Mouse (Mus musculus) natural killer cell, adult 2 months (primary cell): ENCODE measurements around the gene Fam129a.

Source experiments
- DNase-seq, 2 experiments: peaks; one replicate each; pipeline ENCODE4 v3.0.0; 2022; ENCODE audit warnings: low spot score in 2 of 2

Gene Fam129a

DNA sequence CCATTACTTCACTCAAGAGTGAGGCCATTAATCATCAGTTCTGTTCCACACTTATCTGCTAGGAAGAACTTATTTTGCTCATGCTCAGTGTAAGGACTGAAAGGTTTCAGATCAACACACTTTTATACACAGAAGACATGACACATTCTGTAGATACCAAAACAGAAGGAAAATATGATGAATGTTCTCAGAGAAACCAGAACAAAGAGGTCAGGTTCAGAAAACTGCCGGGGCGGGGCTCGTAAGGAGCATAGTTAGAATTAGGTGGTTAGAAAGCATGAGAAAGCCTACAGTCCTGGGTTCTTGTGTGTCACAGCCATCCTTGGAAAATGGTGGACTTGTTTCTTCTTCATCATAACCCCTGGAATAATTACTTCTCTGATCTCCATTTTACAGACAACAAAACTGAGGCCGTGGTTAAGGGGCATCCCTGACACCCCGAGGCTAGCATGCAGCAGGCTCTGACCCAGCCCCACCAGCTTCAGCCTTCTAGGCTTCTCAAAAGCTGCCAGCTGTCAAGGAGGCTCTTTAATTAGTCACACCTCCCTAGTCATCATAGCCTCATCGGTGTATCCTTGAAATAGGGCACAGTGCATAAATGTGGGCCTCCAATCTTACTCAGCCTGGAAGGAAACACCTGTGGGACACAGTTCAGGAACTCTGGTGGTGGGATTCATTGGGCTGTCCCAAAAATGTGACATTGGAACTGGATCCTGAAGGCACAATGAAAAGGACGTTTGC, 127.1 kb downstream of the Fam129a start:
- no peak for DNase-seq

DNA sequence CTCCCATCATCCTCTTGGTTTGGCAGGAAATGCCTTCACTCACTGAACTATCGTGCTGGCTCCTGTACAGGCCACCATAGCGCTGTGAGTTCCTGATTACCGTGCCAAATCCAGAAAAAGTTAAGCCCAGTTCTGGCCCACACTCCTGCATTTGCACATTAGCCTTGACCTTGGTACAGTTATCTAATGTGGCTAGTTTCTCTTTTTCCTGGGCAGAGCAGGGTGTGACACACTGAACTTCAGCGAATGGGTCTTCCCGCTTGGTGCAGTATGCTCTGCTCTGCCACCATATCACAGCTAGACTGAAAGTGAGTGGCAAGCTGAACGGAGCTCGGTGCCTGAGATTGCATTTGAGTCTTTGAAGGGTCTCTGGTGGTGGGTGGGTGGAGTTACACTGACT, 128.4 kb downstream of the Fam129a start:
- DNase-seq: no peak

DNA sequence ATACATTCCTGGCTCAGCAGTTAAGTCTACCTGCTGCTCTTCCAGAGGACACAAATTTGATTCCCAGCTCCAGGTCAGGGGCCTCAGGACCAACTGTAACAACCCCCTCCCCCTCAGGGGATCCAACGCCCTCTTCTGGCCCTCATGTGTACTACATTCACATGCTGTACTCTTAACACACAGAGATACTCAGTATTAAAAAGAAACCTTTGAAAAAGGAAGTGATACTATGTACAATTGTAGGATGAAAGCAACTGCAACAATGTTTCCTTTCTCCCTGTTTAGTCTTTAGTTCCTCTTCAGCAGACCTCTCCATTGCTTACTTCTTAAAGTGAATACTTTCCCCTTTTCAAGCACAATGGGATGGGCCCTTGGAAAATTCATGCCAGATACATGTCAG, 131.8 kb downstream of the Fam129a start:
- no peak for DNase-seq

- peak; percentile 69 to 73 for DNase-seq
These were observed 134.9 kb downstream of the Fam129a start for GRCm38 (mm10) chr1:151705723-151706396.

DNA sequence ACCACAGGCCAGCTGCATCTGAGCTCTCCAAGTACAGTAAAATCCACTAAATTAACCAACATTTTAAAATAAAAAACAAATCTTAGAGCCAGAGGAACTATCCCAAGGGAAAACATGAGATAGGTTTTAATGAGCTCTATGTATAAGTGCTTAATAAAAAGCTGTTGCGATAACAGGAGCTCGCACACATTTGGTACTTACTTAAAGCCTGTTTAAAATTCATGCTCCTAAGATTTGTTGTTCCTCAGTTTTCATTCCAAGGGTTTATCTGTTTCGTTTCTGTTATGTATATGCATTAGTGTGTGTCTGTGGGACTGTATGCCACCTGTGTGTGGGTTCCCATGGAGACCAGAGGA, 135.4 kb downstream of the Fam129a start:
- no peak for DNase-seq

GRCm38 (mm10) chr1:151708966-151709733, 138.2 kb downstream of the Fam129a start:
- no peak for DNase-seq

DNA sequence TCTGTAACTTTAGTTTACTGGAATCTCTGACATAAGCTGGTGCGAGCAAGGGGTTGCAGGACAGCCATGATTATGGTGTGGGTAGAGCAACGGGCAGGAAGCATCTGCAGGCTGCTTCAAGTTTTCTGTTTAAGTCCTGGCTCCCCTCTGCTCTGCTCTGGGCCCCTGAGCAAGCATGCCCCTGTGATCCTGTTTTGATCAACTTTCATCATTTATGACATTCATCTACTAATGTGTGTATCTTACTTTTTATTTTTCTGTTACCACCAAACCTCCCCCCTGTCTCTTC, 138.7 kb downstream of the Fam129a start:
- no peak for DNase-seq

DNA sequence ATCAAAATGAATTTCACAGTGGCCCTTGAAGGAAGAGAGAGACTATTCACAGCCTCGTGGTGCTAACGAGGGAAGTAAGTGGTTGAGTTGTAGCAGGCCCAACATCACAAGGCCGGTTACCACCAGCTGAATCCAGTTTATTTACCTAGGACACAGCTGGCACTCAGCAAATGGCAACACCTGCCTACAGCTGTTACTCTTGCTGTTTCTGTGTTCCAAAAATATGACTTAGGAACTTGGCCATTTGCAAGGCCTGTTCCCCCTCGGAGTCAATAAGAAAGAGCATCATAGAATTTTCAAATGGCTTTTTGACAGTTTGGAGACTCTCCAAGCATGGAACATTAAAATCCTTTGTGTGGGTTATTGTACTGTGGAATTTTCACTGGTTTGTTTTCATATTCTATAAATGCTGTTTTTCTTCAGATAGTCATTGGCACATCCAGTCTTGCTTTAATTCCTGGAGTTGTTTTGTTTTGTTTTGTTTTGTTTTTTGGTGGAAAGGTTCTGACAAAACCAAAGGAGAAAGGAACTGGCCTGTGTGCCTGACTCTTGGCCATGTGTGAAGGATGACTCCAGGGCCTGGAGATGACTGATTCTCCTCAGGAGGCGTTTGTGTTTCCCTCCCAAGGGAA, 139.6 kb downstream of the Fam129a start:
- DNase-seq: no peak

- DNase-seq: no peak
These were observed 140.1 kb downstream of the Fam129a start for GRCm38 (mm10) chr1:151711062-151711461.

DNA sequence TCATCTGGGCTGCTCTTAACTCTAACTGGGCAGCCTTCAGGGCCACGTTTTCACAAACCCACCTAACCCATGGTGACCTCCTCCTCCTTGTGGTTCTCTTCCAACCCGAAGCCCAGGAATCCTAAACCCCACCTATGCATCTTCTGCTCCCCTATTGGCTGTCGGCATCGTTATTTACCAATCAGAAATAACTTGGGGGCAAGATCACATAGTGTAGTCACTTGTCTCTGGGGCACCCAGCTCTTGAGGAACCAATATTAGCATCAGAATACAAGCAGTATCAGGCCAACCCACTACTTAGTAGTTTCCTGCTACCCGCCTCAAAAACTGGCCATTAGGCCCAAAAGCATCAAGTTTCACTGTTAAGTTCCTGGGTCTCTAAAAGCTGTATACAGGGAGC, 141.7 kb downstream of the Fam129a start:
- DNase-seq: no peak

DNA sequence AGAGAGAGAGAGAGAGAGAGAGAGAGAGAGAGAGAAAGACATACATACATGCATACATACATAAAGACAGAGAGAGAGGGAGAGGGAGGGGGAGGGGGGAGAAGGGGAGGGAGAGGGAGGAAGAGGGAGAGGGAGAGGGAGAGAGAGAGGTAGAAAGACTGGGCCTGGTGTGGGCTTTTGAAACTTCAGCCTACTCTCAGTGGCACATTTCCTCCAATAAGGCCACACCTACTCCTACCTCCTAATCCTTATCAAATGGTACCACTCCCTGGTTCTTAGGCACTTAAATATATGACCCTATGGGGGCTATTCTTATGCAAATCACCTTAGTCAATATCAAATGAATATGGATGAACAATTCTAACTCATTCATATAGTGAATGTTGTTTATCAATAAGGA, 142.6 kb downstream of the Fam129a start:
- DNase-seq: no peak

- DNase-seq: no peak
These were observed 145.2 kb downstream of the Fam129a start for GRCm38 (mm10) chr1:151716024-151716710.

- DNase-seq: peak in 1 of 2 experiments; percentile 15
These were observed 146.6 kb downstream of the Fam129a start for GRCm38 (mm10) chr1:151717624-151718023.

DNA sequence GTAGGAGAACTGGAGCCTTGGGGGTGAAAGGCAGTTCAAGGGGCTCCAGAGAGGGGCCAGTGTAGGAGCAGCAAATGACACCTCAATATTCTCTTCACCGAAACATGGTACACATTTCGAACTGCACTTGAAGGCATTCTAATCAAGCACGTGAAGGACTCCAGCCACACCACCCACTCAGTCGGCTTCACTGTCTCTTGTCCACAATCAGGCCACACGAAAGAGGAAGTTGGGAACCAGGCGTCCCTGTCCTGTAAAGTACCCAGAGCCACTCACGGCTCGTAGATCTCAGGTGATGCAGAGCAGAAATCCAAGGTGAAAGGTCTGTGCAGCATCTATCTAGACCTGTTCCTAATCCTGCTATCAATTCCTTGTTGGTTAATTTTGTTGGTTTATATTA, 147.6 kb downstream of the Fam129a start:
- DNase-seq: no peak

GRCm38 (mm10) chr1:151719911-151720310, 148.9 kb downstream of the Fam129a start:
- DNase-seq: no peak

DNA sequence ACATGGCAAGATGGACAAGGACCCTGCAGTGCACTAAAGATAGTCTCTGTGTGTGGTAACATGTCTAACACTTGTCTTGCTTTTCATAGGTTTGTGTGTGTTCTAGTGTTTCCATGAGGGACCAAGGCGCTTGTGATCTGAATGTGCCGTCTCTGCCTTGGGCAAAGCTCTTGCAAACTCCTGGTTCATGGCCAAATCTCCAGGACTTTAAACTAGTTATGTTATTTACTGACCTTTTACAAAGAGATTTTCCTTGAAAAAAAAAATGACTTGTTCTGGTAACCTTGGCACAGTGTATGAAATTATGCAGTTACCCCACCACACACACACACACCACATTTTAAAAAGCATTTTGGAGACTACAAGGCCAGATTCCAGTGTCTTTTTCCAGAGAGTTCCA, 149.6 kb downstream of the Fam129a start:
- DNase-seq: no peak

DNA sequence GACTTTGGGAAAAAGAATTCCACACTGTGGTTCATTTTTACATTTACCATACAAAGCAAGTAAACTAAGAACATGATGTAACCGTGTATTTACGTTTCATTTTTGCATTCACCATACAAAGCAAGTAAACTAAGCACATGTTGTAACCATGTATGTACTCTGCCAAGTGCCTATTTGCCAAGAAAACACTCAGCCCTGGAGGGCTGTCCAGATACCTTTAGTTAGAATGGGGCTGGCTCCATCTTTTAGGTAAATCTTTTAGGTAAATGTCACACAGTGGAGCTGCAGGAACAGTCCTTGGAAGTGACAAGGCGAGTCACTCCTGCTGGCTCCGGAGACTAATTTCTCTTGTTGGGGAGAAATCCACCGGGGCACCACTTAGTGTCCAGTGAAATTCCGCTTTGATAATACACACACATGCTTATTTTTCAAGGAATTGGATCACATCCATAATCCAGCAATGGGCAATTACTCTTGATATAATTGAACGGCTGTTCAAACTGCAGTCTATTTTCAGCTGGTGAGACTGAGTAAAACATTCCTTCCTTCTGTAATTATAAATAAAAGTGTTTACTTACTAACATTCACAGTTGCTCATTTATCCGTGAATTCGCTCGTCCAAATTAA, 150.5 kb downstream of the Fam129a start:
- no peak for DNase-seq

GRCm38 (mm10) chr1:151723771-151724170, 152.8 kb downstream of the Fam129a start:
- no peak for DNase-seq

DNA sequence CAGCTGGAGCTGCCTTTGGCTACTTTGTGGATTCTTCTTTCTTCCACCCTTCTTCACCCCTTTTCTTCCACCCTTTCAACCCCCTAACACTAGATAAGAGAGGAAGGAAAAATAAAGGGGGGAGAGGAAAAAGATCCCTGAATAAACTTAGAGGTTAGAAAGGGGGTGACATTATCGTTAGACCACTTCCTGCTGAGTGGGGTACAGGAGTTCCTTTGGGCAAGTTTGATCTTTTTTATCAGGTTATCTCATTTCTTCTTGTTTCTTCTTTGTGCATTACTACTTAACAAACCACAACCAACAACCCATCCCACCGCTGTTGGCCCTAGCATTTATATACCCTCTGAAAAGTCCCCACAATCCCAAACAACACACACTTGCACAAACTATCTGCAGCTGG, 154.6 kb downstream of the Fam129a start:
- DNase-seq: no peak

DNA sequence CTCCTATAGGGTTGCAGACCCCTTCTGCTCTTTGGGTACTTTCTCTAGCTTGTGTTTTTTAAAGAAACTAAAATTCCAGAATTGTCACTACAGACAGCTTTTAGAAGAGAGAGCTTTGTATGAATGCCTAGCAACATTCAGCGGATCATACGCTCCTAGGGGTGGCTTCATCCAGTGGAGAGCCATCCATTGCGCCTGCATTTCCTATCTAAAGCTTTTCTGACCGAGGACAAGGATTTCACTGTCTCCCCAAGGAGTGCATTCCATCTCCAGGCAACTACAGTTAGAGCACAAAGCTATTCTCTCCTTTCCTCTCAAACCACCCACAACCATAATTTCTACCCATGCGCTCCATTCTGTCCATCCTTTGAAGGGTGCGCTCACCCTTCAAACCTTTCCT, 155.4 kb downstream of the Fam129a start:
- DNase-seq: no peak

GRCm38 (mm10) chr1:151728141-151728540, 157.2 kb downstream of the Fam129a start:
- no peak for DNase-seq

- no peak for DNase-seq
These were observed 166.2 kb downstream of the Fam129a start for GRCm38 (mm10) chr1:151737146-151737545.
